Mouse (Mus musculus) limb, embryonic 13.5 days (tissue): ENCODE measurements around the gene Pim3. TPM values are rescaled to one million over a fixed set of nuclear protein-coding genes. Genes with fewer than 3 reads are reported as not detected.

Experiments used
- ATAC-seq: fragments of 200-750 bp; cut with Nextera tagmentation; 2 replicates; pipeline ENCODE4 v1.8.0; 2017; ENCODE audit warnings: low read depth, moderate number of reproducible peaks, moderate TSS enrichment; ENCODE audit not compliant: low FRiP score
- H3K27ac ChIP-seq: fragments of 300-500 bp; sonication (generic); 2 replicates; pipeline ENCODE4 v1.5.1; 2015; ENCODE audit warnings: inconsistent platforms, mild to moderate bottlenecking, moderate library complexity
- H3K27me3 ChIP-seq: fragments of 300-500 bp; sonication (generic); 2 replicates; pipeline ENCODE4 v1.6.1; 2015; ENCODE audit warnings: mild to moderate bottlenecking, inconsistent platforms
- H3K36me3 ChIP-seq: fragments of 300-500 bp; sonication (generic); 2 replicates; pipeline ENCODE4 v1.6.1; 2015; ENCODE audit warnings: inconsistent platforms, mild to moderate bottlenecking, moderate library complexity
- H3K4me1 ChIP-seq: fragments of 300-500 bp; sonication (generic); 2 replicates; pipeline ENCODE4 v1.6.1; 2015; ENCODE audit warnings: inconsistent platforms
- H3K4me2 ChIP-seq: fragments of 300-500 bp; sonication (generic); replicated peaks from 2 replicates; pipeline ENCODE4 v1.6.1; 2015; ENCODE audit warnings: inconsistent platforms, mild to moderate bottlenecking, moderate library complexity
- H3K4me3 ChIP-seq: fragments of 300-500 bp; sonication (generic); 2 replicates; pipeline ENCODE4 v1.5.1; 2015; ENCODE audit warnings: moderate library complexity, mild to moderate bottlenecking, inconsistent platforms
- H3K9ac ChIP-seq: fragments of 300-500 bp; sonication (generic); 2 replicates; pipeline ENCODE4 v1.6.1; 2015; ENCODE audit warnings: mild to moderate bottlenecking, inconsistent platforms
- H3K9me3 ChIP-seq: fragments of 300-500 bp; sonication (generic); 2 replicates; pipeline ENCODE4 v1.6.1; 2016; ENCODE audit warnings: inconsistent platforms
- WGBS: fragments of 180-500 bp; shearing (Covaris S2); methylation state at CpG from one replicate; pipeline ENCODE4 v1.1.7; 2015; 5-methylcytosine and 5-hydroxymethylcytosine counted together
- polyA plus RNA-seq: library from polyadenylated mRNA; unstranded; fragments of >200 nt; fragmentation: Nextera tagmentation; extraction: Ambion mirVana; gene quantifications from 2 replicates; pipeline ENCODE4 v1.2.1, GENCODE M21; 2015

Gene Pim3
- polyA plus RNA-seq, 1 experiment from 2014 or later, result 52.2 TPM

DNA sequence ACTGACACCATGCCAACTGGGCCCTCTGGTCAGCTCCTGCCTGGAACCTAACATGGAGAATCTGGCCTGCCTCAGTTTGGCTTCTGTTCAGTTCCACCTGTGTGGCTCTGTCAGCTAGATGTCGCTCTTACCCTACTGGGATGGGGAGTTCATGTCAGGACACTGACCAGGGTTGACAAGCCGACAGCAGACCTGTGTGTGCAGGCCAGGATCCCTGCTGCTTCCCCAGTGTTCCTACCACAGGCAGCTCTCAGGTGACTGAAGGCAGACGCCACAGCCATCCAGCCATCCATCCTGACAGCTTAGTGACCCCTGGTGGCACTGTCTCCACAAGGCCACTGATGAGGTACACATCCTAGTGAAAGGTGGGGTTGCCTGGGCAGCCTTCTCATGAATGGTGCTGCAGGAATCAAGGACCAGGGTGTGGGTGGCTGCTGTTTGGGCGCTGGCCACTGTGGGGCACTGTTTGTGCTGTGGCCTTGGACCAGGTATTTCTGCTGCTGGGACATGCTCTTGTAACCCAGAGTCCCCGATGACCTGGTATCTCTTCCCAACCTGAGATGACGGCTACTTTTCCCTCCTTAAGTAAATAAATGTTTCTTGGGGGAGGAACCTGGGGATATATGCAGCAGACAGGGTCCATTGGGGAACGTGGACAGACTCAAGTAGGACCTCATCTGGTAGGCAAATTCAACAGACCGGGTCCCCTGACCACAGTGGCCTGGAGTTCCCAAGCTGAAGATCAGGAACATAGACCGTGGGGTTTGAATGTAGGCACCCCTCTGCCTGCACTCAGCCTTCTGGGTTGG is 33.8 kb upstream of the Pim3 start:
- Histone ChIP-seq H3K36me3 (peaks cover 37% of the 10 kb centered on the region), H3K4me1 (peaks cover 6% of the 10 kb centered on the region; the same call in 1 of the 2 replicates), H3K27ac (no peak overlapping the region), H3K9ac (no peak overlapping the region), H3K9me3 (no peaks in the 10 kb centered on the region), H3K4me2 (no peak overlapping the region), H3K4me3 (no peak overlapping the region), H3K27me3 (no peaks in the 10 kb centered on the region)
- WGBS, result 27% methylated on average over 9 of the region's 9 CpGs
- ATAC-seq, result peak; percentile 15; the same call in 1 of the 2 replicates

DNA sequence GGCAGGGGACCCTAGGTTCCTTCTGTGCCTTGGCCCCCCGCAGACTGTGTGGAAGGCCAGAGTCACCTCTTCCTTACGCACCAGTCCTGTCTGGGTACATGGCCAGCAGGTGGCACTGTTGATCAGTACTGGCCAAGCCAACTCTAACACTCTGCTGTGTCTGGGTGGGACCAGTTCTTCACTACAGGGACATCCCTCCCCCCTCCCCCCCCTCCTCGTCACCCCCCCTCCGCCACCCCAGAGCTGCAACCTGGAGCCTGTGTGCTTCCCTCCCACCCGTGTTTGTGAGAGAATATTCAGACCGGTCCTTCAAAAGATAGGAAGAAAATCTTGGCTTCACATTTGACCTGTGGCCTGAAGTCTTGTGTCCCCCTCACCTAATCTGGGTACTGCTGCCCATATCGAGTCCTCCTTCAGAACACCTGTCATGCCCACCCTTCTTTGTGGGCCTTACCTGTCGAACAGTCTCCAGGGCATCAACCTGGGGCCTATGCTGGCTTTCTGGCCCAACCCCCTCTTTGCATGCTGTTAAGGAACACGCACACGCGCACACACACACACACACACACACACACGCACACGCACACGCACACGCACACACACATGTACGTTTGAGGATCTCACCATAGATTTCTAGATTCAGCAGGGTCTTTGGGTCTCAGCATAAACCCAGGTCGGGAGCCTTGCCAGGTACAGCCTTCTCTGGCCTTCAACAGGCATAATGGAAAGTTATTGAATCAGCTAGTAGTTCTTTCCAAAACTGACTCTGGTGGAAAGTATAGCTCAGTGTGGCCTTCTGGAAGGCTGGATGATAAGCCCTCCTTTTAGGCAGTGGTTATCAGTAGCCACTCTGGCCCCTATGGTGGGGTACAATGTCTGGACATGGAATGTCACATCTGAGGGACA is 32.9 kb upstream of the Pim3 start:
- Histone ChIP-seq H3K4me1 (peaks cover 6% of the 10 kb centered on the region; the same call in 1 of the 2 replicates), H3K9ac (0 out of 2 replicates have a peak overlapping the region, but pooled peaks have one; percentile 4), H3K36me3 (peaks cover 28% of the 10 kb centered on the region), H3K27me3 (no peaks in the 10 kb centered on the region), H3K4me2 (no peak overlapping the region), H3K4me3 (no peak overlapping the region), H3K9me3 (no peaks in the 10 kb centered on the region), H3K27ac (no peak overlapping the region)
- peak; percentile 84 for ATAC-seq
- WGBS, result 52% methylated on average over 17 of the region's 17 CpGs

DNA sequence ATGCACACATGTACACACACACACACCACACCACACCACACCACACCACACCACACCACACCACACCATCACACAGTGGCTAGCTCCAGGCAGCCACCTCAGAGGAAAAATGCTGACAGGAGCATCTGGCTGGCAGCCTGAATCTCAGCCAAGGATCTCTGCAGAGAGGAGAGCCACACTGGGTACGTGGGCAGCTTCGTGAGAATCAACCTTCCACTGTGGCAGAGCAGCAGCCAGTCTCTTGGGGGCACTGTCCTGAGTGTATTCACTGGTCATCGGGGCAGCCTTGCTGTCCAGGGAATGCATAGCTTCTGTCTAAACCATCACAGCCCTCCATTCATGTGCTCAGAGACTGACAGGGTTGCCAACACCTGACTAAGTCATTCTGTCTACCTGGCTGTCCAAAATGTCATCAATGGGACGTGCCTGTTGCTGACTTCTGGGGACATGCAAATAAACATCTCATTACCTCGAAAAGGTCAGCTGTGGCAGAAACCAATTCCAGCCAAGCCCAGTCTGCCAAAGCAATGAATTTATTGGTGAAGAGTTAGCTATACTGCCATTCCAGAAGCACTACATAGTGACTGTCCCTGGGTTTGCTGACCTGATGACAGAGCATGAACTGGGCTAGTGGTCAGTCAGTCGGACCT is 32.1 kb upstream of the Pim3 start:
- no peaks in the 10 kb centered on the region for H3K9me3 ChIP-seq
- H3K27ac ChIP-seq, result no peak overlapping the region
- no peaks in the 10 kb centered on the region for H3K27me3 ChIP-seq
- no peak overlapping the region; the same call in 1 of the 2 replicates for H3K9ac ChIP-seq
- no peak overlapping the region for H3K4me3 ChIP-seq
- peaks cover 19% of the 10 kb centered on the region for H3K36me3 ChIP-seq
- no peak overlapping the region for H3K4me2 ChIP-seq
- ATAC-seq, result no peak
- peaks cover 6% of the 10 kb centered on the region; the same call in 1 of the 2 replicates for H3K4me1 ChIP-seq
- WGBS, result 73% methylated on average over 6 of the region's 6 CpGs

DNA sequence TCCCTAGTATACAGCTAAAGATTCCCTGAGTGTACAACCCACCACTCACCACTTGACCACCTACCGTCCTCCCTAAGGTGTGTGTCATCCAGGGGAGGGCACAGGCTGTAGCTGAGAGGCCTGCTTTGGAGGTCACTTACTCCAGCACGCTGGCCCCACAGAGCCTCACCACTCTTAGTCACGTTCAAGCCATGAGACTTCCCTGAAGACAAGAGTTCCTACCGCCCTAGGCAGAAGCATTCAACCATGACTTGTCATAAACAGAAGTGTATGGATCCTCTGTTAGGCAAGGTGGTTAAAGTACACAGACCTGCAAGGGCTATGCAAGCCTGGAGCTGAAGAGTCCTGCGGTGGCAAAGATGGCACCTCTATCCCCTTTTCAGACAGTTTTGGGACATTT is 31.3 kb upstream of the Pim3 start:
- Histone ChIP-seq H3K4me1 (peaks cover 6% of the 10 kb centered on the region; the same call in 1 of the 2 replicates), H3K9ac (no peak overlapping the region), H3K27me3 (no peaks in the 10 kb centered on the region), H3K36me3 (peaks cover 12% of the 10 kb centered on the region), H3K4me3 (no peak overlapping the region), H3K4me2 (no peak overlapping the region), H3K27ac (no peak overlapping the region), H3K9me3 (no peaks in the 10 kb centered on the region)
- WGBS, result 79% methylated on average over 5 of the region's 5 CpGs
- ATAC-seq, result no peak

DNA sequence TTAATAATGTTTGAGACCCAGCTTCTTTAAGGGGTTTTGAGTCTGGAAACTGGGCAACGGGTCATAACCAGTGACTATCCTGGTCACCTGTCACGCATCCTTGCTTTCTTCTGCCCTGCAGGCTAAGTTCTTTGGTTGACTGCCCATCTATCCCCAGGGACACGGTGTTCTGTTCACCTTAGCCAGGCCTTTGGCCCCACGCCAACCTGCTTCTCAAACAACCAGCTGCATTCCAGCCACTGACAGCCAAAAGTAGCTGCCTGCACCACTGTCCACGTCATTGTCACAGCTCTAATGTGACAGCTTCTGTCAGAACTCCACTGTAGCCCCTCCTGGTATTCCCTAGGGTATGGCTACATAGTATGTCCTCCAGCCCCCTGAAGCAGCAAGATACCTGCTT is 30.5 kb upstream of the Pim3 start:
- Histone ChIP-seq H3K4me2 (no peak overlapping the region), H3K4me1 (peaks cover 6% of the 10 kb centered on the region; the same call in 1 of the 2 replicates), H3K4me3 (no peak overlapping the region), H3K27me3 (no peaks in the 10 kb centered on the region), H3K27ac (no peak overlapping the region), H3K9ac (no peak overlapping the region; the same call in 1 of the 2 replicates), H3K36me3 (0 out of 2 replicates have a peak, but pooled peaks cover 4% of the 10 kb centered on the region), H3K9me3 (no peaks in the 10 kb centered on the region)
- 66% methylated on average over 5 of the region's 5 CpGs for WGBS
- ATAC-seq, result no peak

DNA sequence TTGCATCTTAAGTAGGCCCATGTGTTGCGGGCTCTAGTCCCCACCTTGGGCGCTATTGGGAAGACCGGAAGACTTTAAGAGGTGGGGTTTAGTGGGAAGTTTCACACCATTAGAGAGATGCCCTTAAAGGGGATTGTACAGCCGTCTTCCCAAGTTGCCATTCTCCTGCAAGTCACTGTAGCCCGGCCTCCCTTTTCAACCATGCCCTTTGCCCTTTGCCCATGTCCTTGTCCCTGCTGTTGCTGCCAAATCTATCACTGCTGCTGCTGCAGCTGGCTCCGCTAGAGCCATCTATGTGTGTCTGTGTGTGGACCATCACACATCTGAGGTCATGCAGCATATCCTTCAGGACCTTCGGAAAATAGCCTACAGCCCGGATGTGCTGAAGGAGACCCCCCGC is 29.4 kb upstream of the Pim3 start:
- Histone ChIP-seq H3K4me2 (no peak overlapping the region), H3K9ac (no peak overlapping the region), H3K9me3 (no peaks in the 10 kb centered on the region), H3K27ac (no peak overlapping the region; the same call in 1 of the 2 replicates), H3K4me3 (no peak overlapping the region), H3K36me3 (no peaks in the 10 kb centered on the region), H3K27me3 (no peaks in the 10 kb centered on the region), H3K4me1 (peaks cover 13% of the 10 kb centered on the region)
- 69% methylated on average over 9 of the region's 9 CpGs for WGBS
- no peak for ATAC-seq

DNA sequence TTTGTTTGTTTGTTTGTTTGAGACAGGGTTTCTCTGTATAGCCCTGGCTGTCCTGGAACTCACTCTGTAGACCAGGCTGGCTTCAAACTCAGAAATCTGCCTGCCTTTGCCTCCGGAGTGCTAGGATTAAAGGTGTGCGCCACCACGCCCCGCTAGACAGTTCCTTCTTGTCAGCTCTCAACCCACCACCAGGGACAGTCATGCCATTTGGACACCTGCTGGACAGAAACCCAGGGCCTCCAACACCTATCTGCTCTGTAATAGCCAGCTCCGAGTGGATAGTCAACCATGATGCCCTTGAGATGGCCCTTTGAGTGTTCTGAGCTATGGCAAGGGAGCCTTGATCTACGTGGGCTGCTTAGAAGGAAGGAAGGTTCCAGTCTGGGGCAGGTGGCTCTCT is 26.0 kb upstream of the Pim3 start:
- H3K4me3 ChIP-seq, result no peak overlapping the region
- no peak overlapping the region for H3K4me2 ChIP-seq
- no peak overlapping the region for H3K27ac ChIP-seq
- ATAC-seq, result no peak
- H3K36me3 ChIP-seq, result no peaks in the 10 kb centered on the region
- H3K4me1 ChIP-seq, result peaks cover 40% of the 10 kb centered on the region
- no peak overlapping the region for H3K9ac ChIP-seq
- no peaks in the 10 kb centered on the region for H3K9me3 ChIP-seq
- H3K27me3 ChIP-seq, result no peaks in the 10 kb centered on the region
- WGBS, result 81% methylated on average over 6 of the region's 6 CpGs

DNA sequence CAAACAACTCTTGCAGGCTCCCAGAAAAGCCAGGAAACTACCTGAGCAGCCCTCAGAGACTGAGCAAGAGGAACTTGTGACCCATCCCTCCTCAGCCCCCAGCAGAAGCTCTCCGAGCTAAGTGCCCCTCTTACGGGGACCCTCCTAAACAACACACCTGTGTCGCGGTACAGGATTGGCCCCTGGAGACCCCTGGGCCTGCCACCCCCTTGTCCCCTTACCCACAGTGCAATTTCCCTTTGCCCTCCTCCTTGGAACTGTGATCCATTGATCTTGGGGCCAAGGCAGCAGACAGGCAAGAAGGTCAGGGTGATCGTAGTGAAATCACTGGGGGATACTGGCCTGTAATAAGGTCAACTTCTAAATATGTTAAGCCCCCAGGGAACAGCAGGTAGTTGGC is 25.4 kb upstream of the Pim3 start:
- 63% methylated on average over 5 of the region's 5 CpGs for WGBS
- no peak overlapping the region for H3K4me3 ChIP-seq
- peak overlapping the region; percentile 70; the same call in 1 of the 2 replicates for H3K4me2 ChIP-seq
- no peaks in the 10 kb centered on the region for H3K9me3 ChIP-seq
- peaks cover 42% of the 10 kb centered on the region for H3K4me1 ChIP-seq
- no peaks in the 10 kb centered on the region for H3K36me3 ChIP-seq
- ATAC-seq, result no peak
- H3K9ac ChIP-seq, result no peak overlapping the region
- no peaks in the 10 kb centered on the region for H3K27me3 ChIP-seq
- H3K27ac ChIP-seq, result no peak overlapping the region

DNA sequence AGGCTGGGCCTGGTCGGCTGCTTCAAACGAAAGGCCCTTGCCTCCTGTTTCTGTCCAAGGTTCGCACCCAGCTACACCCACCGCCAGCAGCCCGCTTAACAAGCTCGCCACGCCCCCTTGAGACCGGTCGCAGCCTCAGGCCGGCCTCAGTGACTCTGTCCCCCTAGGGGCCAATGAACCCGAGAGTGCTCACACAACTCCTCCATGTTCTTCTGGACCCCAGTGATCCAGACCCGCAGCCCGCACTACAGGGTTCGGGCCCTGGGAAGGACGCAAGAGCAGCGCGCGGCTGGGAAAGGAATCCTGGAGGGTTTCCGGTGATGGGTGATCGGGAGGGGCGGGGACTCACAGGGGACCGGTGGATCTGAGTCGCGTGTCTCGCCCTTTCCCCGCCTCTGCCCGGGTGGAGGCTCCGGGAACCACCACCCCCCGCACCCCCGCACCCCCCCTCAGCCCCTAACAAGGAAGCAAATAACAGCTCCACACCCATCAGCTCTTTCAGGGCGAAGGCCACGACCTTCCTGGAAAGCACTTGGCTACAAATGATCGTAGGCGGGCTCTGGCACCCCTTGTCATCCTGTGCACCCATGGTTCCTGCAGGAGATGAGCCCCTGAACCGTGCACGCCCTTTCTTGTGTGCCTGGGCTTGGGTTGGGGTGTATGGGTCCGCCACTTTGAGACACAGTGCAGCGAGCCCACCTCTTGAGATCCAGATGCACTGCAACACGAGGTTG is 24.6 kb upstream of the Pim3 start:
- peak overlapping the region; percentile 70 for H3K4me2 ChIP-seq
- 0 out of 2 replicates have a peak overlapping the region, but pooled peaks have one; percentile 10 for H3K27ac ChIP-seq
- peak overlapping the region; percentile 58 for H3K9ac ChIP-seq
- H3K9me3 ChIP-seq, result no peaks in the 10 kb centered on the region
- WGBS, result 1% methylated on average over 39 of the region's 39 CpGs
- no peaks in the 10 kb centered on the region for H3K36me3 ChIP-seq
- H3K4me3 ChIP-seq, result peak overlapping the region; percentile 46
- H3K27me3 ChIP-seq, result no peaks in the 10 kb centered on the region
- H3K4me1 ChIP-seq, result peaks cover 46% of the 10 kb centered on the region
- ATAC-seq, result peak; percentile 15; the same call in 1 of the 2 replicates

DNA sequence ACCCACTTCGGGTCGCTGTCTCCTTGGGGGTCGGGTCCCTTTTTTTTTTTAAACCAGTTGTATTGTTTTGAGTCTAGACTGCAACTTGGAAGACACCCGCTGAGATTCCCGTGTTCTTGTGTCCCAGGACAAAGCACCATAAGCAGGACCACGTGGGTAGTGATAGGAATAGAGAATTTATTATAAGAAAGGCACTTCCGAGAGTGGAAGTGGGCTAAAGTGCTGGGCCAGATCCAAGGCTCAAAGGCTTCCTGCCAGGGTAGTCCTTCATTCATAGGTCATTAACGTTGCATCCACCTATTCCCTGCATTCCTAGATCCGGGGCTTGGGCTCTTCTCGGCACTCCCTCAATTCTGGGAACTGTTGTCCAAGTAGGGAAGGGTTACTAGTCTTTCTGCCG is 24.0 kb upstream of the Pim3 start:
- no peaks in the 10 kb centered on the region for H3K9me3 ChIP-seq
- ATAC-seq, result no peak
- peaks cover 52% of the 10 kb centered on the region for H3K4me1 ChIP-seq
- H3K27me3 ChIP-seq, result no peaks in the 10 kb centered on the region
- H3K9ac ChIP-seq, result peak overlapping the region; percentile 58; the same call in 1 of the 2 replicates
- H3K4me2 ChIP-seq, result peak overlapping the region; percentile 70
- H3K36me3 ChIP-seq, result no peaks in the 10 kb centered on the region
- 2% methylated on average over 11 of the region's 11 CpGs for WGBS
- H3K27ac ChIP-seq, result no peak overlapping the region
- peak overlapping the region; percentile 46 for H3K4me3 ChIP-seq

DNA sequence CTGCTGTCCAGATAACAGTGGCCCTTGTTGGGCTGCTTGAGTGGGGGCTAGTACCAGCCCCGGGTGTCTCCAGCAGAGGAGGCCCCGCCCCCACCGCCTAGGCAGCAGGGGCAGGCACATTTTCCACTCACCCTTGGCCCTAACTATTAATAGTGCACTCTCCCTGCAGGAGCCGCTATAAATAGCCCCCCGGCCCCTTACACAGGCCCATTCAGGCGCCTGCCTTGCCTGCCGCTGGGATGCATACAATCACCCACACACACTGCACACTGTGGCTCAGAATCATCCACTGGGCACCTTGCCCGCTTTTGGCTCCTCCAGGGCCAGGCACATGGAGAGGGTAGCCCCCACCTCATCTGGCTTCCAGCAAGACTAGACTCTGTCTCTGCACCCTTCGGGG is 22.7 kb upstream of the Pim3 start:
- peaks cover 64% of the 10 kb centered on the region for H3K4me1 ChIP-seq
- no peaks in the 10 kb centered on the region for H3K27me3 ChIP-seq
- H3K9ac ChIP-seq, result peak overlapping the region; percentile 31; the same call in 1 of the 2 replicates
- H3K9me3 ChIP-seq, result no peaks in the 10 kb centered on the region
- peak; percentile 84 for ATAC-seq
- H3K36me3 ChIP-seq, result no peaks in the 10 kb centered on the region
- no peak overlapping the region for H3K4me3 ChIP-seq
- peak overlapping the region; percentile 37 for H3K4me2 ChIP-seq
- 15% methylated on average over 9 of the region's 9 CpGs for WGBS
- H3K27ac ChIP-seq, result peak overlapping the region; percentile 80
